Mouse (Mus musculus) spleen, adult 2 months (tissue): ENCODE measurements around the gene Slc16a14. TPM values are rescaled to one million over a fixed set of nuclear protein-coding genes. Genes with fewer than 3 reads are reported as not detected.

Experiments used
- DNase-seq, 2 experiments: peaks; one replicate each; pipeline versions ENCODE4 v3.0.0 to v3.0.0-alpha.2; 2012 to 2021; ENCODE audit warnings: low spot score in 2 of 2, low read depth in 1 of 2
- H3K27ac ChIP-seq: fragments of 200-500 bp; 2 replicates; pipeline ENCODE4 v1.5.1; 2012; ENCODE audit warnings: low read length, inconsistent platforms; ENCODE audit not compliant: insufficient read depth
- H3K27me3 ChIP-seq: fragments of 200-500 bp; 2 replicates; pipeline ENCODE4 v1.6.1; 2012; ENCODE audit warnings: mild to moderate bottlenecking, moderate library complexity, low read length, inconsistent platforms; ENCODE audit not compliant: control insufficient read depth, insufficient read depth
- H3K36me3 ChIP-seq: fragments of 200-500 bp; 2 replicates; pipeline ENCODE4 v1.6.1; 2012; ENCODE audit warnings: mild to moderate bottlenecking, low read length, inconsistent platforms; ENCODE audit not compliant: control insufficient read depth, insufficient read depth
- H3K4me1 ChIP-seq: fragments of 200-500 bp; 2 replicates; pipeline ENCODE4 v1.6.1; 2011; ENCODE audit warnings: inconsistent platforms; ENCODE audit not compliant: control insufficient read depth, insufficient read depth, insufficient read length
- H3K4me3 ChIP-seq: fragments of 200-500 bp; 2 replicates; pipeline ENCODE4 v1.5.1; 2011; ENCODE audit warnings: mild to moderate bottlenecking, inconsistent platforms; ENCODE audit not compliant: insufficient read depth, insufficient read length; ENCODE audit errors: extremely low read depth
- CTCF ChIP-seq: fragments of 200-500 bp; IDR thresholded peaks from 2 replicates; pipeline ENCODE4 v1.5.1; 2011; ENCODE audit warnings: mild to moderate bottlenecking, inconsistent platforms; ENCODE audit not compliant: insufficient read depth, insufficient read length, insufficient replicate concordance; ENCODE audit errors: extremely low read depth
- POLR2A ChIP-seq: fragments of 200-500 bp; IDR thresholded peaks from 2 replicates; pipeline ENCODE4 v1.6.1; 2011; ENCODE audit warnings: low read depth, low read length, inconsistent platforms
- WGBS: fragments of 180-500 bp; shearing (Covaris S2); methylation state at CpG from one replicate; pipeline ENCODE4 v1.1.7; 2018; 5-methylcytosine and 5-hydroxymethylcytosine counted together
- polyA plus RNA-seq: library from polyadenylated mRNA; depleted of rRNA; stranded (reverse); fragments of >200 nt; gene quantifications from 2 replicates; pipeline ENCODE4 v1.2.3, GENCODE M21; 2012

The Slc16a14 gene
- polyA plus RNA-seq, 1 experiment = 0.06 TPM

DNA sequence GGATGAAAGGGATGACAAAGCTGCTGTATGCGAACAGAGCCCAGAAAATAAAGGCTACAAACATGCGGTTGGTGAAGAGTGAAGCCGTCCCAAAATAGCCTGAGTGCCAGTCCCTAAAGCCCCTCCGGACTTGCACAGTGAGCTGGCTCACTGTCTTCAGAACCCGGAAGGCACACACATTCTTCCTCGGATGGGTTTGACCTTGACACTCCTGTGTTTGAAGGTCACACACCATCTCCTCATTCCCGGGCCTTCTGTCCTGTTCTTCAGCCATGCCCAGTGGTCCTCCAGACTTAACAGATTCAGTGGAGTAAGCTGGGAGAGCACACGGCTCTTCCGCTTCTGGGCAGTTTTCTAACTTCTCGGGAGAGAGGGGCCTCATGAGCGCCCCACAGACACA, 22.4 kb downstream of the Slc16a14 start:
- H3K27ac ChIP-seq = no peak overlapping the region
- no peaks in the 10 kb centered on the region for H3K36me3 ChIP-seq
- WGBS = 88% methylated on average over 11 of the region's 11 CpGs
- H3K4me1 ChIP-seq = no peaks in the 10 kb centered on the region
- no peak overlapping the region for H3K4me3 ChIP-seq
- no peak for DNase-seq
- H3K27me3 ChIP-seq = no peaks in the 10 kb centered on the region
- no peak for TF ChIP-seq CTCF
- no peak for TF ChIP-seq POLR2A

DNA sequence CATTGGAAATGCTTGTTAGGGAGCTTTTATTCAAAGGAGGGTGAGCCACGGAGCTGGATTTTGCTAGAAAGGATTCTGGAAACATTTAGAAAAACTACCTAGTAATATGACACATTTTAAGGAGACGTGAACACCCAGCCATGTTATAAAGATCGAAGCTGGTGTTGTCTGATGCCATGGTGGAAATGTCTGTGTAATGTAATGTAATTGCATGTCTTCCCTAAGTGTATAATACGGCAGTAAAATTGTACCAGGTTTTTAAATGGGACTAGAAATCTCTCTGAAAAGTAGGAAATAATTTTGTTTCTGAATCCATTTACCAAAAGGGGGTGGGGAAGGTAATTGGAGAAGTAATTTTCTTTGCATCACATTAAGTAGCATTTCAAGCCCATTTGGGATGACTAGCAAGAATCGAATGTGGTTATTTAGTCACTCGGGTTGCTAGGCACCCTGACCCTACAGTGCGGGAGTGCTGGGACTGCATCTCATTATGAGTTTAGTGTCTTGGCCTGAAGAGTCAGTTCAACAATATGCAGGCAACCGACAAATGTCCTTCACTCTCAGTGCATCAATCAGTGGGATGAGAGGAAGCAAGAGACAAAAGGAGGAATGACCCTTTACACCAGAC, 24.6 kb downstream of the Slc16a14 start:
- H3K27me3 ChIP-seq = no peaks in the 10 kb centered on the region
- no peaks in the 10 kb centered on the region for H3K4me1 ChIP-seq
- 69% methylated on average over 8 of the region's 8 CpGs for WGBS
- no peak overlapping the region for H3K27ac ChIP-seq
- no peaks in the 10 kb centered on the region for H3K36me3 ChIP-seq
- H3K4me3 ChIP-seq = no peak overlapping the region
- no peak for DNase-seq
- TF ChIP-seq CTCF (no peak), POLR2A (no peak)

DNA sequence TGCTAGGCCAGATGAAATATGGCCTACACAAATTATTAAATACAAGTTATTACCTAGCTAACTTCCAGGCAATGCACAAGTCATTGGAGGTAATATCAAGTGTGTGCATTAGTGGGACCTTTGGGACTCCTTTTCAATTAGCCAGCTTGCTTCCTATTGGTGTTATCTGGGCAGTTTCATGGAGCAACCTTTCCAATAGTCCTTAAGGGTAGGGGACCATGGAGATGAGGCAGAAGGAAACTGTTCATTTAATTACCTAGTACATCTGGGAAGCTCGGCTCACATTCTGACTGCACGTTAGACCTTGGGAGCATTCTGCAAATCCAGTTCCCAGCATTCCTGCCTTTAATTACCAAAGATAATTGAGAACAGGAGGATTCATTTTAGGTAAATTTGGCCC, 30.5 kb downstream of the Slc16a14 start:
- H3K36me3 ChIP-seq = no peaks in the 10 kb centered on the region
- TF ChIP-seq CTCF (no peak), POLR2A (no peak)
- no peak overlapping the region for H3K4me3 ChIP-seq
- H3K27ac ChIP-seq = no peak overlapping the region
- no peaks in the 10 kb centered on the region for H3K27me3 ChIP-seq
- 91% methylated on average over 2 of the region's 2 CpGs for WGBS
- no peak for DNase-seq
- no peaks in the 10 kb centered on the region for H3K4me1 ChIP-seq

GRCm38 (mm10) chr1:84899156-84899555, 35.8 kb downstream of the Slc16a14 start:
- Histone ChIP-seq H3K27me3 (no peaks in the 10 kb centered on the region), H3K4me1 (no peaks in the 10 kb centered on the region), H3K4me3 (no peak overlapping the region), H3K27ac (no peak overlapping the region), H3K36me3 (no peaks in the 10 kb centered on the region)
- WGBS = 89% methylated on average over 6 of the region's 6 CpGs
- TF ChIP-seq POLR2A (no peak), CTCF (no peak)
- no peak for DNase-seq

GRCm38 (mm10) chr1:84897364-84897763, 37.6 kb downstream of the Slc16a14 start:
- TF ChIP-seq CTCF (no peak), POLR2A (no peak)
- Histone ChIP-seq H3K36me3 (no peaks in the 10 kb centered on the region), H3K4me3 (no peak overlapping the region), H3K27me3 (no peaks in the 10 kb centered on the region), H3K27ac (no peak overlapping the region), H3K4me1 (no peaks in the 10 kb centered on the region)
- DNase-seq = no peak
- 87% methylated on average over 6 of the region's 6 CpGs for WGBS

DNA sequence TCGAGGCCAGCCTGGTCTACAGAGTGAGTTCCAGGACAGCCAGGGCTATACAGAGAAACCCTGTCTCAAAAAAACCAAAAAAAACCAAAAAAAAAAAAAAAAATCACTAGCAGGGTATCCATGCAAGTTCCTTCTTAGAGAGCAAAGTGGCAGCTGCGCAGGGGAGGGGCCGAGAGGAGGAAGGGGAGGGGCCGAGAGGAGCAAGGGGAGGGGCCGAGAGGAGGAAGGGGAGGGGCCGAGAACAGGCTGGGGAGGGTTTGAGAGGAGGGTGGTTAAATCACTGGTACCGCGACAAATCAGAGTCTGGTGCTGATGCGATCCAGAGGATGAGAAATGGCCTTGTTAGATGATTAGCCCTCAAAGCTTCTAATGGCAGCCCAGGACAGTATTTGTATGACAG, 43.2 kb downstream of the Slc16a14 start:
- H3K27ac ChIP-seq = no peak overlapping the region
- no peaks in the 10 kb centered on the region for H3K4me1 ChIP-seq
- no peaks in the 10 kb centered on the region for H3K36me3 ChIP-seq
- H3K4me3 ChIP-seq = no peak overlapping the region
- H3K27me3 ChIP-seq = no peaks in the 10 kb centered on the region
- TF ChIP-seq POLR2A = no peak
- no peak for TF ChIP-seq CTCF
- WGBS = 92% methylated on average over 9 of the region's 9 CpGs
- no peak for DNase-seq

- no peak overlapping the region for H3K27ac ChIP-seq
- no peak overlapping the region for H3K4me3 ChIP-seq
- DNase-seq = no peak
- no peaks in the 10 kb centered on the region for H3K27me3 ChIP-seq
- 86% methylated on average over 7 of the region's 7 CpGs for WGBS
- no peaks in the 10 kb centered on the region for H3K36me3 ChIP-seq
- TF ChIP-seq POLR2A (no peak), CTCF (no peak)
- no peaks in the 10 kb centered on the region for H3K4me1 ChIP-seq
Observed at GRCm38 (mm10) chr1:84890503-84890902, 44.4 kb downstream of the Slc16a14 start.
